Mouse (Mus musculus) hindbrain, embryonic 15.5 days (tissue): ENCODE measurements around the gene Gtf2h1. TPM values are rescaled to one million over a fixed set of nuclear protein-coding genes. Genes with fewer than 3 reads are reported as not detected.

Experiments
- ATAC-seq: fragments of 200-750 bp; cut with Nextera tagmentation; 2 replicates; pipeline ENCODE4 v1.8.0; 2017; ENCODE audit warnings: low read depth, moderate number of reproducible peaks, moderate TSS enrichment; ENCODE audit not compliant: low FRiP score
- H3K27ac ChIP-seq: fragments of 300-500 bp; sonication (generic); replicated peaks from 2 replicates; pipeline ENCODE4 v1.5.1; 2015; ENCODE audit warnings: mild to moderate bottlenecking, inconsistent platforms
- H3K27me3 ChIP-seq: fragments of 300-500 bp; sonication (generic); 2 replicates; pipeline ENCODE4 v1.6.1; 2015; ENCODE audit warnings: control low read depth, inconsistent platforms
- H3K36me3 ChIP-seq: fragments of 300-500 bp; sonication (generic); 2 replicates; pipeline ENCODE4 v1.6.1; 2015; ENCODE audit warnings: control low read depth, inconsistent platforms
- H3K4me1 ChIP-seq: fragments of 300-500 bp; sonication (generic); replicated peaks from 2 replicates; pipeline ENCODE4 v1.6.1; 2015; ENCODE audit warnings: control low read depth, inconsistent platforms
- H3K4me2 ChIP-seq: fragments of 300-500 bp; sonication (generic); 2 replicates; pipeline ENCODE4 v1.6.1; 2015; ENCODE audit warnings: moderate library complexity, mild to moderate bottlenecking, inconsistent platforms
- H3K4me3 ChIP-seq: fragments of 300-500 bp; sonication (generic); 2 replicates; pipeline ENCODE4 v1.5.1; 2015; ENCODE audit warnings: mild to moderate bottlenecking, inconsistent platforms
- H3K9ac ChIP-seq: fragments of 300-500 bp; sonication (generic); 2 replicates; pipeline ENCODE4 v1.6.1; 2015; ENCODE audit warnings: inconsistent platforms
- H3K9me3 ChIP-seq: fragments of 300-500 bp; sonication (generic); 2 replicates; pipeline ENCODE4 v1.6.1; 2016; ENCODE audit warnings: control low read depth, inconsistent platforms
- WGBS: fragments of 180-500 bp; shearing (Covaris S2); methylation state at CpG from one replicate; pipeline ENCODE4 v1.1.7; 2015; 5-methylcytosine and 5-hydroxymethylcytosine counted together
- polyA plus RNA-seq: library from polyadenylated mRNA; unstranded; fragments of >200 nt; fragmentation: Nextera tagmentation; extraction: Ambion mirVana; gene quantifications from 2 replicates; pipeline ENCODE4 v1.2.1, GENCODE M21; 2015

Gtf2h1 gene
- polyA plus RNA-seq, 1 experiment from 2014 or later: 39.5 TPM

DNA sequence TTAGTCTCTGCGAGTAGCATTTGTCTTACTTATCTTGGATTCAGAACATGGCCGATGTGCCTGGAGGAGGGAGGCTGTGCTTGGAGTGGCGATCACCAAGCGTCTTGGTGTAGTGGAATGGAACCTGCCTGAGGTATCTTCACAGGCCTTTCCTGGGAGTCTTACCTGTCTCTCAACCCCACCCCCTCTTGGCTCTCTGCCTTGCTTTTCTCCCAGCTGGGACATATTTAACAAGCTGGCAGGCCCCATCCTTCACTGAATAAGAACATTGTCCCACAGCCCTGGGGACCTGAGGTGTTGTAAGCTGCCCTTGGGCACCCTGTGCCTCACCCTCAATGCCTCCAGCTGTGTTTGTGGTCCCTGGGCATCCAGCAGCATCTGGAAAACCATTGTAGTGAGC, 47.7 kb downstream of the Gtf2h1 start:
- 94% methylated on average over 4 of the region's 4 CpGs for WGBS
- H3K36me3 ChIP-seq: peaks cover 5% of the 10 kb centered on the region
- no peaks in the 10 kb centered on the region for H3K9me3 ChIP-seq
- no peak overlapping the region for H3K4me2 ChIP-seq
- no peak for ATAC-seq
- no peaks in the 10 kb centered on the region for H3K27me3 ChIP-seq
- H3K4me3 ChIP-seq: no peak overlapping the region
- no peak overlapping the region for H3K9ac ChIP-seq
- no peak overlapping the region for H3K27ac ChIP-seq
- peaks cover 32% of the 10 kb centered on the region for H3K4me1 ChIP-seq

- H3K4me1 ChIP-seq: peaks cover 21% of the 10 kb centered on the region
- peak; percentile 91 for ATAC-seq
- peak overlapping the region; percentile 90 for H3K9ac ChIP-seq
- WGBS: under 1% methylated on average over 50 of the region's 51 CpGs
- H3K9me3 ChIP-seq: no peaks in the 10 kb centered on the region
- H3K4me2 ChIP-seq: peak overlapping the region; percentile 93
- H3K4me3 ChIP-seq: peak overlapping the region; percentile 91
- H3K27ac ChIP-seq: peak overlapping the region; percentile 91
- no peaks in the 10 kb centered on the region for H3K27me3 ChIP-seq
- peaks cover 22% of the 10 kb centered on the region for H3K36me3 ChIP-seq
These were observed 49.5 kb downstream of the Gtf2h1 start for GRCm38 (mm10) chr7:46845211-46845977.

GRCm38 (mm10) chr7:46845978-46846485, 50.1 kb downstream of the Gtf2h1 start:
- ATAC-seq: no peak

DNA sequence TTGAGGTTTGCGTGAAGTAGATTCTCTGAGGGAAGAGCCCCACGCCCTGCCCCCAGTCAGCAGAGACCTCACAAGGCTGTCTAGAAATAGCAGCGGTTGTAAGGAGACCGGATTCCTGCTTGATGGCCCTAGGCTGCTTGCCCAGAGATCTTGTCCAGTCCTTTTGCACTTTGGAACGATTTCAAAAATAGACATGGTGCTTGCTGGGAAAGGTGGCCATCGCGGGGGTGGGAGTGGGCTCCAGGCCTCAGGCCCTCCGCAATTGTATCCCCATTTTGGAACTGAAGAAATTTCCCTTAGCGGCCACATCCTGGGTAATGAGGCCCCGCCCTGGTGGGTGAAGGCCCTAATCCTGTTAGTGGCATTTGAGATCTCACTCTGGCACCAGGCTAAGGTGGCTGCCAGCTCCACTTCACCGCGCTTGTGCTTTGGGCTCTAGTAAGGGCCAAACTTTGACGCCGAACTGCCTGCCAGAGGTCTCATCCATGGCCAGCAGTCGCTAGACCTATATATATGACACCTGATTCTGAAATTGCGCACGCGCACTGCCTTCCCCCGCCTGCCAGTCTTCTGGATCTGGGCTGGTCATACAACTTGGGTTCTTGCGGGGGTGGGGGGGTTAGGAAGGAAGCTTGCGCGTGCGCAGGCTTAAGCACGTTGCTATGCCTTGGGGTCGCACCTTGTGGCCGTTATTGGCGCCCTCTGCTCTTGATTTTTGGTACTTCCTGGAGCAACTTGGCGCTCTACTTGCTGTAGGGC, 50.8 kb downstream of the Gtf2h1 start:
- Histone ChIP-seq H3K9me3 (no peaks in the 10 kb centered on the region), H3K27ac (peak overlapping the region; percentile 91), H3K36me3 (peaks cover 33% of the 10 kb centered on the region), H3K4me2 (peak overlapping the region; percentile 93), H3K4me3 (peak overlapping the region; percentile 91), H3K27me3 (no peaks in the 10 kb centered on the region), H3K4me1 (peaks cover 21% of the 10 kb centered on the region), H3K9ac (peak overlapping the region; percentile 90)
- ATAC-seq: peak; percentile 65
- 3% methylated on average over 28 of the region's 28 CpGs for WGBS

More at GRCm38 (mm10) chr7:46845978-46846485, 50.1 kb downstream of the Gtf2h1 start:
- Histone ChIP-seq H3K4me3 (peak overlapping the region; percentile 91), H3K4me2 (peak overlapping the region; percentile 93), H3K4me1 (peaks cover 21% of the 10 kb centered on the region), H3K27me3 (no peaks in the 10 kb centered on the region), H3K36me3 (peaks cover 26% of the 10 kb centered on the region), H3K9ac (peak overlapping the region; percentile 90), H3K27ac (peak overlapping the region; percentile 91), H3K9me3 (no peaks in the 10 kb centered on the region)
- 0% methylated on average over 36 of the region's 36 CpGs for WGBS

DNA sequence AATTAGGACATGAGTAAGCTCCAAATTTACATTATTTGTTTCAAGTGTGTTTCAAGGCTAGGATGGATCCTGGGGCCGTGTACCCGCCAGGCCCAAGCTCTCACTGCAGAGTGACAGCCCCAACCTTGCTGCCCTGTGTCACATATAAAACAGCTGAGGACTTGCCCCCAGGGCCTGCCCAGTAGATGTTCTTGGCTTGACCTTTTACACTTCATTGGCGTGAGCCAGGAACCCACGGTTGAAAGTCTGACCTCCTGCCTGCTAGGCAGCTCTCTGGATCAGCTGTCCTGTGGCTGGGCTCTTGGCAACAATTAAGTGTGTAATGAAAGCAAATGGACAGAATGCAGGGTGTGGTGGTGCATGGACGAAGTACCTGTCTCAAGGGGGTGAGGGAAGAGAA, 53.4 kb downstream of the Gtf2h1 start:
- no peak overlapping the region for H3K27ac ChIP-seq
- H3K4me3 ChIP-seq: no peak overlapping the region
- 68% methylated on average over 5 of the region's 5 CpGs for WGBS
- no peak for ATAC-seq
- no peak overlapping the region for H3K4me2 ChIP-seq
- peaks cover 21% of the 10 kb centered on the region for H3K4me1 ChIP-seq
- no peak overlapping the region for H3K9ac ChIP-seq
- no peaks in the 10 kb centered on the region for H3K27me3 ChIP-seq
- H3K9me3 ChIP-seq: no peaks in the 10 kb centered on the region
- H3K36me3 ChIP-seq: peaks cover 55% of the 10 kb centered on the region

DNA sequence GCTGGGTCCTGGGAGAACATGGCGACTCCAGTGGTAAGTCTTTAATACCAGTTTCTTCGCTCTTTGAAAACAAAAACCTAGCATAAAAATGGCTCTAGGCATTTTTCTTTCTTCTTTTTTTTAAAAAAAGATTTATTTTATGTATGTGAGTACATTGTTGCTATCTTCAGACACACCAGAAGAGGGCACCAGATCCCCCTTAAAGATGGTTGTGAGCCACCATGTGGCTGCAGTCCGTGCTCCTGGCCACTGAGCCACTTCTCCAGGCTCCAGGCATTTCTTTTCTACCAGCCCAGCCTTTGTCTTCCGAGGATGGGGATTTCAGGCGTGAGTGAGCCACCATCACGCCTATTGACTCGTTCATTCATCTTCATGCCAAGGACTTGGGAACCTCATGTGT, 55.1 kb downstream of the Gtf2h1 start:
- Histone ChIP-seq H3K27me3 (no peaks in the 10 kb centered on the region), H3K4me3 (no peak overlapping the region), H3K36me3 (peaks cover 70% of the 10 kb centered on the region), H3K4me2 (no peak overlapping the region), H3K9ac (no peak overlapping the region), H3K27ac (no peak overlapping the region), H3K9me3 (no peaks in the 10 kb centered on the region), H3K4me1 (peaks cover 12% of the 10 kb centered on the region)
- 48% methylated on average over 7 of the region's 7 CpGs for WGBS
- no peak for ATAC-seq

DNA sequence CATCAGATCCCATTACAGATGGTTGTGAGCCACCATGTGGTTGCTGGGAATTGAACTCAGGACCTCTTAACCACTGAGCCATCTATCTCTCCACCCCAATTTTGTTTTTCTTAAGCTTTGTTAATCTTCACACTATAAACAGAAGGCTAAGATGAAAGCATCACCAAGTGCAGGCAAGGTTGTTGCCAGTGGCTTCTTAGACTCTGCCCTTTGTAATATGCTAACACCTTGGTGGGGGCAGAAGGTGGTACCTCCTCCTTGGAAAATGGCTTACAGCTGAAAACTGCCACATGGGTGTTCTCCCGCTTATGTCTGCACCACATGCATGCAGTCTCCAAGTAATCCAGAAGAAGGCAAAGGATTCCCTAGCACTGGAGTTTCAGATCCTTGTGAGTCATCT, 56.8 kb downstream of the Gtf2h1 start:
- H3K4me3 ChIP-seq: no peak overlapping the region
- H3K4me2 ChIP-seq: no peak overlapping the region
- H3K27ac ChIP-seq: no peak overlapping the region
- no peaks in the 10 kb centered on the region for H3K27me3 ChIP-seq
- no peak for ATAC-seq
- no peaks in the 10 kb centered on the region for H3K9me3 ChIP-seq
- H3K9ac ChIP-seq: no peak overlapping the region
- peaks cover 74% of the 10 kb centered on the region for H3K36me3 ChIP-seq
- 0 out of 2 replicates have a peak, but pooled peaks cover 2% of the 10 kb centered on the region for H3K4me1 ChIP-seq
- WGBS: 87% methylated on average over 1 of the region's 1 CpGs

- Histone ChIP-seq H3K9me3 (no peaks in the 10 kb centered on the region), H3K4me3 (no peak overlapping the region), H3K27ac (no peak overlapping the region), H3K27me3 (no peaks in the 10 kb centered on the region), H3K4me2 (no peak overlapping the region), H3K9ac (no peak overlapping the region), H3K4me1 (no peaks in the 10 kb centered on the region), H3K36me3 (peaks cover 71% of the 10 kb centered on the region)
- no peak for ATAC-seq
- 84% methylated on average over 9 of the region's 9 CpGs for WGBS
These were observed 57.5 kb downstream of the Gtf2h1 start for GRCm38 (mm10) chr7:46853365-46853764.

DNA sequence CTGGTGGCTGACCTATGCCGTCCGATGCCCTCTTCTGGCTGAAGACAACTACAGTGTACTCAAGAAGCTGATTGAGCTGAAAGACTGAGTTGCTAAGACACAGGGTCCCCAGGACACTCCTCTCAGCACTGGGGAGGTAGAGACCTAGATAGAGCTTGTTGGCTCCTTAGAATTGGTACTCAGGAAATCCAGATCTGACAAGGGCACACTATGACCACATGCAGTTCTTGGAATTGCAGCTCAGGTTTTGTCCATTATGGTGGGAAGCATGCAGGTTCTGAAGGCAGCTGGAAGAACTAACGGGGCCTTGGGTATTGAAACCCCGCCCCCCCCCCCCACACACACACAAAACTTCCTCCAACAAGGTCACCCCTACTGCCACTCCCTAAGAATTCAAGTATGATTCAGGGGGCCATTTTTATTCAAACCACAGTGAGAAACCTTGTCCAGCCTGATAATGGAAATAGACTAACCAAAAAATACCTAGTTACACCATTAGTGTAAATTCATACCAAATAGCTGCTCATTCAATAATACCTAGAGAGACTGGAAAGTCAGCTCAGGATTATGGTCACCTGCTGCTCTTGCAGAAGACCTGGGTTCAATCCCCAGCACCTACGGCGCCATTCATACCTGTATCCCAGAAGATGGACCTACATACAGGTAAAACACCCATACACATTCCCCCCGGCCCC, 60.1 kb downstream of the Gtf2h1 start:
- no peak overlapping the region for H3K27ac ChIP-seq
- no peaks in the 10 kb centered on the region for H3K27me3 ChIP-seq
- H3K4me2 ChIP-seq: no peak overlapping the region
- H3K9ac ChIP-seq: no peak overlapping the region
- H3K4me1 ChIP-seq: no peaks in the 10 kb centered on the region
- H3K9me3 ChIP-seq: no peaks in the 10 kb centered on the region
- no peak overlapping the region for H3K4me3 ChIP-seq
- ATAC-seq: no peak
- WGBS: 77% methylated on average over 7 of the region's 7 CpGs
- H3K36me3 ChIP-seq: peaks cover 48% of the 10 kb centered on the region

DNA sequence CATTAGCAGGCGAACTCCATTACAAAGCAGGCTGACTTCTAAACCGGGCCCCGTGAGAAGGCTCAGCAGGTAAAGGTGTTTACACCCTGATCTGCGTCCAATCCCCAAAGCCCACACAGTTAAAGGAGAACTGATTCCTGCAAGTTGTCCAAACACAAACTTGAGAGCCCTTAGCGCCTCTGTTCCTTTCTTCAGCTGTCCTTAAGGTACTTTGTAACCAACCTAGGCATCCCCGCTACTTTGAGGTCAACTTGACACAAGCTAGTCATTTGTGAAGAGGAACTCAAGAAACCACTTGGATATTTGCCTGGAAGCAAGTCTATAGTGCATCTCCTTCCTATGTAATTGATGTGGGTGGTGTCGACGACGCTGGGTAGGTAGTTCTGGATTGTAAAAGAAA, 61.5 kb downstream of the Gtf2h1 start:
- WGBS: 79% methylated on average over 9 of the region's 9 CpGs
- H3K4me3 ChIP-seq: no peak overlapping the region
- no peak for ATAC-seq
- no peak overlapping the region for H3K27ac ChIP-seq
- no peak overlapping the region for H3K9ac ChIP-seq
- H3K4me1 ChIP-seq: no peaks in the 10 kb centered on the region
- H3K27me3 ChIP-seq: no peaks in the 10 kb centered on the region
- H3K9me3 ChIP-seq: no peaks in the 10 kb centered on the region
- no peak overlapping the region for H3K4me2 ChIP-seq
- H3K36me3 ChIP-seq: peaks cover 34% of the 10 kb centered on the region

- no peaks in the 10 kb centered on the region for H3K4me1 ChIP-seq
- no peak overlapping the region for H3K4me3 ChIP-seq
- no peak for ATAC-seq
- no peak overlapping the region for H3K4me2 ChIP-seq
- peaks cover 21% of the 10 kb centered on the region for H3K36me3 ChIP-seq
- no peak overlapping the region for H3K9ac ChIP-seq
- WGBS: 64% methylated on average over 6 of the region's 6 CpGs
- no peaks in the 10 kb centered on the region for H3K27me3 ChIP-seq
- H3K27ac ChIP-seq: no peak overlapping the region
- no peaks in the 10 kb centered on the region for H3K9me3 ChIP-seq
These were observed 63.1 kb downstream of the Gtf2h1 start for GRCm38 (mm10) chr7:46859031-46859430.

DNA sequence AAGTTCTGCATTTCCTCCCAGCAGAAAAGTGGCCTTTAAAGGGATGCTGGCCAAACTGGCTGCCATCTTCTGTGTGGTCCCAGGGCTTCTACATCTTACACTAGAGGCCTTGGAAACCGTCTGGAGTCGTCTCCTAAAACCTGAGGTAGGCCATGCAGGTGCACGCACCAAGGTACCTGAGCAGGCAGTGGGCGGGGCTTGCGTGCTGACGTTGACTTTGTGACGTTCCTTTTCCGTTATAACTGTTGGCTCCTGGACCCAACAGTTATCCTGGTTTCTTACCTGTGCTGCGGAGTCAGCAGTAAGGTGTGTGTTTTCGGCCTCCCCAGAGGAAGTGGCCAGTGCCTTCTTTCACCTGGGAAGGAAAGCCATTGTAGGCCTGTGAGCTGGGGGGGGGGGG, 65.1 kb downstream of the Gtf2h1 start, which contains the start of gene Ldhc:
Gene Ldhc (plus strand): TSS at position 208 of the 400 bp plus-strand sequence.
- no peaks in the 10 kb centered on the region for H3K9me3 ChIP-seq
- no peak for ATAC-seq
- WGBS: 29% methylated on average over 10 of the region's 10 CpGs

More for the DNA sequence above, 65.1 kb downstream of the Gtf2h1 start, which contains the start of gene Ldhc:
- Histone ChIP-seq H3K27me3 (no peaks in the 10 kb centered on the region), H3K27ac (no peak within 1 kb of the TSS), H3K4me1 (no peaks in the 10 kb centered on the region), H3K4me2 (no peak within 1 kb of the TSS), H3K36me3 (peaks cover 4% of the 10 kb centered on the region; the same call in 1 of the 2 replicates), H3K4me3 (no peak within 1 kb of the TSS), H3K9ac (no peak within 1 kb of the TSS)
